Comparison of ENCODE assay signal across 8 mouse cellular contexts in genomic region chr7:16130956-16131634, GRCm38 (mm10). TPM values are rescaled to one million over a fixed set of nuclear protein-coding genes. Genes with fewer than 3 reads are reported as not detected.
DNase-seq lines count a peak whose midpoint lies in the region; ATAC-seq and TF ChIP-seq lines count a peak whose summit lies in the region.

No protein-coding gene starts in this region.

- peaks cover 8% of the 10 kb centered on the region for H3K27me3 ChIP-seq in heart, embryonic 11.5 days (ENCODE audit: control insufficient read depth, insufficient read depth, low read length)
- H3K27me3 ChIP-seq in E14TG2a.4 (ENCODE audit: insufficient read depth, low read length), result peaks cover 16% of the 10 kb centered on the region
- H3K27me3 ChIP-seq in forebrain, embryonic 11.5 days (ENCODE audit: control insufficient read depth, insufficient read depth, low read length), result no peaks in the 10 kb centered on the region
- H3K27me3 ChIP-seq in limb, embryonic 15.5 days, result peaks cover 3% of the 10 kb centered on the region; the same call in 1 of the 2 replicates

- no peak for DNase-seq in heart, adult 8-10 months (ENCODE audit: low spot score)
- no peak for DNase-seq in forebrain, embryonic 11.5 days (ENCODE audit: low spot score)
- no peak for DNase-seq in thymus, postnatal 0 days (ENCODE audit: low spot score)
- no peak for DNase-seq in yolk sac, embryonic 10.5 days (ENCODE audit: low spot score)

- no peak overlapping the region for H3K9ac ChIP-seq in heart, embryonic 11.5 days (ENCODE audit: low read depth, low read length)
- H3K9ac ChIP-seq in forebrain, embryonic 11.5 days (ENCODE audit: low read length), result peak overlapping the region; percentile 27; the same call in 1 of the 2 replicates
- H3K9ac ChIP-seq in limb, embryonic 15.5 days, result no peak overlapping the region

- H3K27ac ChIP-seq in heart, embryonic 11.5 days (ENCODE audit: low read depth, low read length), result no peak overlapping the region
- no peak overlapping the region for H3K27ac ChIP-seq in forebrain, embryonic 11.5 days (ENCODE audit: low read depth, low read length)
- no peak overlapping the region for H3K27ac ChIP-seq in limb, embryonic 15.5 days

- H3K4me1 ChIP-seq in heart, embryonic 11.5 days (ENCODE audit: control insufficient read depth, insufficient read depth, low read length), result peaks cover 19% of the 10 kb centered on the region; the same call in 1 of the 2 replicates
- H3K4me1 ChIP-seq in E14TG2a.4 (replicated peaks; ENCODE audit: low read depth, low read length), result peaks cover 46% of the 10 kb centered on the region
- H3K4me1 ChIP-seq in forebrain, embryonic 11.5 days (replicated peaks; ENCODE audit: control insufficient read depth, insufficient read depth, low read length), result peaks cover 28% of the 10 kb centered on the region
- peaks cover 33% of the 10 kb centered on the region for H3K4me1 ChIP-seq in limb, embryonic 15.5 days

- no peak for ATAC-seq in heart, embryonic 11.5 days (replicated peaks; ENCODE audit: insufficient number of reproducible peaks, low FRiP score, low TSS enrichment)
- ATAC-seq in forebrain, embryonic 11.5 days (replicated peaks; ENCODE audit: low FRiP score), result no peak
- no peak for ATAC-seq in limb, embryonic 15.5 days (ENCODE audit: insufficient number of reproducible peaks, low FRiP score, low TSS enrichment, low read depth)
- ATAC-seq in inflammation-experienced regulatory T-cells, adult 6 months, result no peak

- H3K9me3 ChIP-seq in heart, embryonic 11.5 days (replicated peaks; ENCODE audit: control insufficient read depth, low read length), result no peaks in the 10 kb centered on the region
- no peaks in the 10 kb centered on the region for H3K9me3 ChIP-seq in E14TG2a.4 (ENCODE audit: low read length)
- H3K9me3 ChIP-seq in forebrain, embryonic 11.5 days (ENCODE audit: control insufficient read depth, low read length), result no peaks in the 10 kb centered on the region
- no peaks in the 10 kb centered on the region for H3K9me3 ChIP-seq in limb, embryonic 15.5 days

- TF ChIP-seq CTCF in E14TG2a.4 (conservative IDR thresholded peaks at IDR 0.05; ENCODE audit: low read length), result no peak

- H3K4me2 ChIP-seq in heart, embryonic 11.5 days, result peak overlapping the region; percentile 85
- H3K4me2 ChIP-seq in forebrain, embryonic 11.5 days (ENCODE audit: low read depth, low read length, severe bottlenecking), result peak overlapping the region; percentile 95
- H3K4me2 ChIP-seq in limb, embryonic 15.5 days, result peak overlapping the region; percentile 84

- 36% methylated on average over 13 of the region's 13 CpGs for WGBS in heart, embryonic 11.5 days (ENCODE audit: insufficient replicate concordance)
- WGBS in forebrain, embryonic 11.5 days, result 48% methylated on average over 13 of the region's 13 CpGs
- 35% methylated on average over 13 of the region's 13 CpGs for WGBS in limb, embryonic 15.5 days

- peak overlapping the region; percentile 67; the same call in 1 of the 2 replicates for H3K4me3 ChIP-seq in heart, embryonic 11.5 days (ENCODE audit: low read depth, low read length)
- peak overlapping the region; percentile 89 for H3K4me3 ChIP-seq in E14TG2a.4 (replicated peaks; ENCODE audit: low read length)
- peak overlapping the region; percentile 62 for H3K4me3 ChIP-seq in forebrain, embryonic 11.5 days (ENCODE audit: low read depth, low read length)
- H3K4me3 ChIP-seq in limb, embryonic 15.5 days, result peak overlapping the region; percentile 54

- H3K36me3 ChIP-seq in heart, embryonic 11.5 days (ENCODE audit: control insufficient read depth, insufficient read depth, low read length), result 0 out of 2 replicates have a peak, but pooled peaks cover 3% of the 10 kb centered on the region
- peaks cover 19% of the 10 kb centered on the region; the same call in 1 of the 2 replicates for H3K36me3 ChIP-seq in E14TG2a.4 (ENCODE audit: insufficient read depth, low read length)
- H3K36me3 ChIP-seq in forebrain, embryonic 11.5 days (ENCODE audit: control insufficient read depth, insufficient read depth, low read length), result no peaks in the 10 kb centered on the region
- H3K36me3 ChIP-seq in limb, embryonic 15.5 days, result peaks cover 18% of the 10 kb centered on the region

RNA-seq across cellular contexts. Expression of gene Slc8a2, which starts 1.5 kb away (rescaled TPM):
- 0.11 and 0.17 TPM in 2 replicates for polyA plus RNA-seq in heart, embryonic 11.5 days (2014; fragmentation: Nextera tagmentation; extraction: Ambion mirVana)
- under 1 TPM; 0.66 to 0.84 (median 0.70) TPM for total RNA-seq in heart, adult 8-10 months (2022)
- polyA plus RNA-seq in forebrain, embryonic 11.5 days (2014; fragmentation: Nextera tagmentation; extraction: Ambion mirVana), result 0.36 and 0.88 TPM in 2 replicates
- polyA plus RNA-seq in limb, embryonic 15.5 days (2015; fragmentation: Nextera tagmentation; extraction: Ambion mirVana), result 0.08 and 0.14 TPM in 2 replicates
- not detected for polyA plus RNA-seq in inflammation-experienced regulatory T-cells, adult 6 months (2017; shearing (Covaris generic))
- polyA plus RNA-seq in thymus, postnatal 0 days (2015; fragmentation: Nextera tagmentation; extraction: Ambion mirVana), result 0.03 and 0.04 TPM in 2 replicates

RNA-seq across cellular contexts. Expression of gene Kptn, which starts 11.4 kb away (rescaled TPM):
- polyA plus RNA-seq in heart, embryonic 11.5 days (2014; fragmentation: Nextera tagmentation; extraction: Ambion mirVana), result 26.4 and 29.5 TPM in 2 replicates
- 10 to 100 TPM; 20.1 to 25.7 (median 23.5) TPM for total RNA-seq in heart, adult 8-10 months (2022)
- 19.7 and 22.5 TPM in 2 replicates for polyA plus RNA-seq in forebrain, embryonic 11.5 days (2014; fragmentation: Nextera tagmentation; extraction: Ambion mirVana)
- polyA plus RNA-seq in limb, embryonic 15.5 days (2015; fragmentation: Nextera tagmentation; extraction: Ambion mirVana), result 31.2 and 32.7 TPM in 2 replicates
- polyA plus RNA-seq in inflammation-experienced regulatory T-cells, adult 6 months (2017; shearing (Covaris generic)), result 10 to 100 TPM; 18.7 to 23.5 (median 19.2) TPM
- 15.9 and 18.5 TPM in 2 replicates for polyA plus RNA-seq in thymus, postnatal 0 days (2015; fragmentation: Nextera tagmentation; extraction: Ambion mirVana)

RNA-seq across cellular contexts. Expression of gene Napa, which starts 32.8 kb away (rescaled TPM):
- 158 and 168 TPM in 2 replicates for polyA plus RNA-seq in heart, embryonic 11.5 days (2014; fragmentation: Nextera tagmentation; extraction: Ambion mirVana)
- total RNA-seq in heart, adult 8-10 months (2022), result 100 to 1,000 TPM in 1 of 4 experiments, 10 to 100 TPM in 3; 76.5 to 101 (median 84.9) TPM
- polyA plus RNA-seq in forebrain, embryonic 11.5 days (2014; fragmentation: Nextera tagmentation; extraction: Ambion mirVana), result 156 and 167 TPM in 2 replicates
- 238 and 277 TPM in 2 replicates for polyA plus RNA-seq in limb, embryonic 15.5 days (2015; fragmentation: Nextera tagmentation; extraction: Ambion mirVana)
- polyA plus RNA-seq in inflammation-experienced regulatory T-cells, adult 6 months (2017; shearing (Covaris generic)), result 100 to 1,000 TPM; 191 to 298 (median 208) TPM
- polyA plus RNA-seq in thymus, postnatal 0 days (2015; fragmentation: Nextera tagmentation; extraction: Ambion mirVana), result 152 and 172 TPM in 2 replicates

RNA-seq across cellular contexts. Expression of gene Meis3, which starts 43.8 kb away (rescaled TPM):
- polyA plus RNA-seq in heart, embryonic 11.5 days (2014; fragmentation: Nextera tagmentation; extraction: Ambion mirVana), result 19.7 and 22.8 TPM in 2 replicates
- total RNA-seq in heart, adult 8-10 months (2022), result 1 to 10 TPM; 4.7 to 6.1 (median 5.2) TPM
- polyA plus RNA-seq in forebrain, embryonic 11.5 days (2014; fragmentation: Nextera tagmentation; extraction: Ambion mirVana), result 77.8 and 79.7 TPM in 2 replicates
- 18.3 and 19.8 TPM in 2 replicates for polyA plus RNA-seq in limb, embryonic 15.5 days (2015; fragmentation: Nextera tagmentation; extraction: Ambion mirVana)
- 10 to 100 TPM in 2 of 3 experiments, 1 to 10 TPM in 1; 8.6 to 23.2 (median 20.8) TPM for polyA plus RNA-seq in inflammation-experienced regulatory T-cells, adult 6 months (2017; shearing (Covaris generic))
- polyA plus RNA-seq in thymus, postnatal 0 days (2015; fragmentation: Nextera tagmentation; extraction: Ambion mirVana), result 20.7 and 21.1 TPM in 2 replicates
